Mouse (Mus musculus) granulocyte monocyte progenitor cell, adult 5-6 weeks (primary cell): ENCODE data around the gene Pdzd2. TPM values are rescaled to one million over a fixed set of nuclear protein-coding genes. Genes with fewer than 3 reads are reported as not detected.
A peak's percentile ranks its signal among the peaks of the same experiment; 100 is the strongest.

Experiments used
- ATAC-seq: replicated peaks from 2 replicates; pipeline ENCODE4 v1.8.0; 2016; ENCODE audit warnings: mild to moderate bottlenecking, moderate TSS enrichment, inconsistent platforms; ENCODE audit not compliant: poor library complexity, severe bottlenecking
- total RNA-seq, 2 experiments: library from RNA; stranded (forward) in 1 of 2; stranded (reverse) in 1 of 2; fragments of 200-712, 200-1000 nt in 1 of 2; fragments of >200 nt in 1 of 2; fragmentation: Nextera tagmentation in 1 of 2; gene quantifications; 2 replicates each; pipeline ENCODE4 v1.2.3; 2014 to 2017

Pdzd2 gene
- total RNA-seq, 2 experiments from 2014 or later: 0.13 to 0.15 TPM

DNA sequence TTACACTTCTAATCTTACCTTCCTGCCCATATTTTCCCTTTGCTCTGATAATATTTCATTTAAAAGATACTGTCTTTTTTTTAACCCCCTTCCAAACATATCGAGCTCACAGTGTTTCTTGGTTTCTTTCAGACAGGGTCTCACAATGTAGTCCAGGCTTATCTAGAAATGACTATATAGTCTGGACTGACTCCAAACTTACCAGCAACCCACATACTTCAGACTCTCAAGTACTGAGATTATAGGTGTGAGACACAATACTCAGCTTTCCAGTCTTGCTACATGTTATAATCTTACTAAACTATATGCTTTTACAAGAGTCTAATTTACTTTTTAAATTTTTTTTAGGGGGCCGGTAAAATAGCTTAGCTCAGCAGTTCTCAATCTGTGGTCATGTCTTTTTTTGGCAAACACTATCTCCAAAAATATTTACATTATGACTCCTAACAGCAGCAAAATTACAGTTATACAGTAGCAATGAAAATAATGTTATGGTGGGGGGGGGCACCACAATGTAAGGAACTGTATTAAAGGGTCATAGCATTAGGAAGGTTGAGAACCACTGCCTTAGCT is 61.1 kb downstream of the Pdzd2 start:
- no peak for ATAC-seq

DNA sequence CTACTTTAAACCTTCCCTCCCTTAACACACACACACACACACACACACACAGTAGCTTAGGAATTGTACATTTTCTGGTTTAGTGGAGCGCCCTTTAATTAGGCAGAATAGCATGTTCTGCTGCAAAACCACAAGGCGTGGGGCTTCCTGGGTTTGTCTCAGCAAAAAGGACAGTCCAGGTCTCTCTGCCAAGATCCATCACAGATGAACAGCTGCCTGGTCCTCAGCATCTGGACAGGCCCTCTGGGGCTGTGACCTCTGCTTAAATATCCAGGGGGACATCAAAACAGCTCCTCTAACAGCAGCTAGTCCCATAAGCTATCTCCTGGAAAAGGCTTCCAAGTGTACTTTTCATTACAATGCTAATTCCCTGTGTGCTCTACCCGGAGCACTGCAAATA is 64.4 kb downstream of the Pdzd2 start:
- ATAC-seq: no peak

DNA sequence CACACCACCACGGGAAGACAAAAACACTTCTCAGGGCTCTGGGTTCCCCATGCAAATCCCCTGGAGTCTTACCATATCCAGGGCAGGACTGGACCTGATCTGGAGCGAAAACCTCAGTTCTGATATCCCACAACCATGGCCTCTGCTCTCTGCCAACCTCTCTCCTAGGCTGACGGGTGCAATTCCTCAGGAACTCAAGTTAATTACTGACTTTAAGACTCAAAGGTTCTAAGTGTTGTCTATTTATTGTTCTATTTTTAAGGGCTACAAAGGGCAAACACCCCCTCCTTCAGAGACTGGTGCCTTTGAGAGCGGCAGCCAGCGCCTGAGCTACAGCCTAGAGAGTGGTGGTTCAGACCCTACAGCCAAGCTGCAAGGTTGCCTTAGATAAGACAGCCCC is 65.7 kb downstream of the Pdzd2 start:
- no peak for ATAC-seq

DNA sequence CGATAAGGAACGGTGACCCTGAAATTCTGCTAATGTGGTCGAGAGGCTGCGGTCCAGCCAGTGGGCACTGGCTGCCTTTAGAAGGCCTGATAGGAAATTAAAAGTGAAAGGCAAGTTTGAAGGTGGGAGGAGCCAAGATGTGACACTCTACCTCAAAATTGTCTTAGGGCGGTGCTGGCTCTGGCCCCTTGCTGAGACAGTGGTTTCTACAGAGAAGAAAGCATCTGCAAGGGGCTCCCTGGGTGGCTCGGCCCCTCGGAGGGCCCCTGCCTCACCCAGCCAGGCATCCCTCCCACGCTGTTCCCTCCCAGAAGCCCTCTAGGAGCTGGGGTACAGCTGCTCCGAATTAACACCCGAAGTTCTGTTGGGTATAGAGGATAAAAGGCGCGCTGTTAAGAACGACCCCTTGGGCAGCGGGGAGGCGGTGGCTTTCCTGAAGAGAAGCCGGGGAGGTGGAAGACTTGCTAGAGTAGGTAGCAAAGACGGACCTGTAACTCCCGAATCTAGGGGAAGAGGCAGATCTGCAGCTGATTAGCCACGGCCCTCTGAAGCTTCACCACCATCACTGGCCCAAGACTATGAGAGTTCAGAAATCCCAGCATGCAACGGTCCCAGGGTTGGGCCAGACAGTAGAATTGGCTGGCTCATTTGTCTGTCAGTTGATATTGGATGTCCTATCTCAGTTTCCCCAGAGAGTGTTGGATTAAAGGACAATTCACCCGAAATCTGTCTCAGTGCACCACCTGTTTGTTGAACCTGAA is 71.8 kb downstream of the Pdzd2 start:
- peak; percentile 69 for ATAC-seq

DNA sequence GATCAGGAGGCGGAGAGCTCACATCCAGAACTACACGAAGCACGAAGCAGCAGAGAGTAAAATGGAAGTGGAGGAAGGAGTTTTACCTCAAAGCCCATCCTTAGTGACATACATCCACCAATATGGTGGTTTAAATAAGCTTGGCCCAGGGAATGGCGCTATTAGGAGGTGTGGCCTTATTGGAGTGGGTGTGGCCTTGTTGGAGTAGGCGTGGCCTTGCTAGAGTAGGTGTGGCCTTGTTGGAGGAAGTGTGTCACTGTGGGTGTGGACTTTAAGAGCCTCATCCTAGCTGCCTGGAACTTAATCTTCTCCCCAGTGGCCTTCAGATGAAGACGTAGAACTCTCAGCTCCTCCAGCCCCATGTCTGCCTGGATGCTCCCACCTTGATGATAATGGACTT is 73.8 kb downstream of the Pdzd2 start:
- ATAC-seq: no peak

DNA sequence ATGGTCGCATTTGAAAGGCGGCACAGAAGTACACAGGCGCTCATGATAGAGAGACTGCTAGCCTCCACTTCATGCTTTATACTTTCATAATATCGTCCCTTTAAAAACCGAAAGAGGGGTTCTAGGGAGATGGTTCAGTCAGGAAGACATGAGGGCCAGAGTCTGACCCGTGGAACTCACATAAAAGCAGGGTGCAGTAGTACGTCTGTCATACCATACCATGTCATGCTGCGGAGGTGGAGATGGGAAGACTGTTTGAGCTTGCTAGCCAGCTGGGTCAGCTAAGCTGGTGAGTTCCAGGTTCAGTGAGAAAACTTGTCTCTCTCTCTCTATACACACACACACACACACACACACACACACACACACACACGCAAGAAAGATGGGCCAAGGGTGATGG is 76.4 kb downstream of the Pdzd2 start:
- no peak for ATAC-seq

DNA sequence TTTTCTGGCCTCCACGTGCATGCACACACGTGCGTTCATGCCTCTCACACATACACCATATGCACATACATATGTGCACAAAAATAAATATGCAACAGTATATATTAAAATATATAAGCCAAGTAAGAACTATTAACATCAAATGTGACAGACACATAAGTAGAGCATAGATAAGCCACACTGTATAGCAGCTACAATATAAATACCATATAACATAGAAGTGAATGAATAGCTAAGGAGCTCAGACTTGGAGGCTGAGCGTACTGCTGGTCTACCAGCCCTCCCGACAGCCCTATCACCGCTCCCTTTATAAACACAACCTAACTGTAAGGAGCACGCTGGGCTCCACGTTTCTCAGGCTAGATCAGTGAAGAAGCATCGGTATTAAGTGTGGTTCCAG is 79.4 kb downstream of the Pdzd2 start:
- ATAC-seq: no peak

DNA sequence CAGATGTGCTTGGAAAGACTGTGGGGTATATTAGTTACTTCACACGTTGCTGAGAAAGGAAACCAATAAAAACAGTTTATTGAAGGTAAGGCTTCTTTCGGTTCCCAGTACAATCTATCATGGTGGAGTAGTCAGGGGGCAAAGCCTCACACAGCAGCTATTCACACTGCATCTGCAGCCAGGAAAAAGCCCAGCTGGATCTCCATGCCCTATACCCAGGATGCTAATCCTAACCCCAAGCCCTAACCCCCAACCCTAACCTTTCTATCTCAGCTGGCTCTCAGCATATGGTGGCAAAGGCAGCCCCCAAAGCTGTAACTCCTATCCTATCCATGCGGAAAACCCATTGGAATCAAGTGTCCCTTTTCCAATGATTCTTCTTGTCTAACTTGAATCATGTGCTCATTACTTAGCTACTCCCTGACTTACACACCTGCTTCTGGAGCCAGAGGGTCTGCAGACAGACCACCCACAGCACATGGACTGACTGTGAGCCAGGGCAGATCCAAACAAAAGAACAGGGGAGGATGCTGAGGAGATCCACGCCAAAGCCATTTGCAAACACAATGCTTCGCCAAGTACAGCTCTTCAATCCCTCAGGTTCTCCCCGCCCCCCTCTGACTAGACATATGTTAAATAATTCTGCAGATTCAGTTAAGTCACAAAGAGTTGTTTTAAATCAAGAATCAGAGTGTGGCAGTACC is 83.6 kb downstream of the Pdzd2 start:
- ATAC-seq: no peak

DNA sequence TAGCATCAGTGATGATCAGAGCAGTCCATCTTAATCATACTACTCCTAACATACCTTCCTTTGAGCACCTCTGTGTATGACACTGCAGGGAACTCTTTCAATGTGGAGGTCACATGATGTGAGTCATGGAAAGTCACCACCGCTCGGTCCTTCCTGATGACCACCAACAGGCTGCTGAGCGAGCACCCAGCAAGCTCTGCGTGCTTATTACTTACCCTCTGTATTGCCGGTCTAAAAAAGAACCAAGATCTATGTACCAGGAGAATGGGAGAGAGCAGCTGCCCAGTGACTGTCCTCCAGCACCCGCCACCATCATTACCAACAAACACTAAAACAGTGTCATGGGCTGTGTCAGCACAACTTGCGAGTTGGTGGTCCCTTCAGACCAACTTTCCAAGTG is 84.4 kb downstream of the Pdzd2 start:
- ATAC-seq: no peak

DNA sequence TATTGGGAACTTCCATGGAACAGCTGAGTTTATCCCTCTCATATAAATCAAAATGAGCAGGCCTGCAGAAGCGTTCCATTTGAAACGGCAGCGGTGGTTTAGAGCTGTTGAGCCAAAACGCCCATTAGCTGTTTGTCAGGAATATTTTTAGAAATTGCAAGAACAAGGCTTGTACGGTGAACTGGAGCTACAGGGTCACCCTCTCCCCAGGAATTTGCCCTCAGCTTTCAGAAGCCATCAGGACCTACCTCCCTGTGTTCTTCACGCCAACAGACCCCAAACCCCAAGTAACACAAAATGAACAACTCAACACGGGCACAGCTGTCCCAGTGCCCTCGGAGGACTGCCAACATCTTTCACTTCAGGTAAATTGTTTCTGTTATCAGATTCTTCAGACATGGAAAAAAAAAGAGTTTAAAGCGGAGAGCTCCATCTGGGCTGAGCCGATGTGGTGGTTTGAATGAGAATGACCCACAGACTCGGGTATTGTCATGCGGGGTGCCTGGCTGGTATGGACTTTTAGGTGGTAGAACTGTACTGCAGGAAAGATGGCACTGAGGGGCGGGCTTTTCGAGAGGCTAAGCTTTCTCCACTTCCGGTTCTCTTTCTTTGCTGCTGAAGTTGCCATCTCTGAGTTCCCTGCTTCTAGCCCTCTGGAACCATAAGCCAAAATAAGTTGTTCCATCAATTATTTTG is 87.2 kb downstream of the Pdzd2 start:
- ATAC-seq: no peak

DNA sequence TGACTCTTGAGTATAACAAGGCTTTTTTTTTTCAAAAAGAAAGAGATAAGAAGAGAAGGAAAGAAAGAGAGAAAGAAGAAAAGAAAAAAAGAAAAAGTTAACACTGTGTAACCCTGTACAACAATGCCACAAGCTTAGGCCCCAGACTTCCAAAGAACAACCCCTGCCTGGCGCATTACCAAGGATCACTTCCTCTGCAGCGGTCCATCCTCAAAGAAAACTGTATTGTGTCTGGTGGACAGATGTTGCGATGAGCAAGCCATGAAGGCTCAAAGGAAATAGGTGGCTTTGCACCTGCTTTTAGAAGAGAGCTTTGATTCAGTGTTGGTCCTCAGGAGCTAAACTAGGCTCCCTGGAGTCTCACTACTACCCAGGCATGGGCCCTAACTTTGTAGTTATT is 89.5 kb downstream of the Pdzd2 start:
- peak; percentile 27; the same call in 1 of the 2 replicates for ATAC-seq

DNA sequence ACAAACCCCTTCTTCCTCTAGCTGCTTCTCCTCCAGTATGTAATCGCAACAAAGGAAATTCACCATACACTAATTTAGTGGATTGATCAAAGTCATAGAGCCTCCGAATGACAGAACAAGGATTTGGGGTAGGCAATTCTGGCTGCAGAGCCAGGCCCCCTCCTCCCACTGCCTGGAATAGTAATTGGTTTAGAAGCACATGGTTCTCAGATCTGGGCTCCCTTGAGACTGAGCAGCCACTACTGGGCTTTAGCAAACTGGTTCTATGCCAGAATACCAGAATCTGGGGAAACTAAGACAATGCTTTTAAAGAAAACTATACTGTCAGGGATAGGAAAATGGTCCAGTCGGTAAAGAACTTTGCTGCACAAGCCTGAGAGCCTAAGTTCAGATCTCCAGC is 90.0 kb downstream of the Pdzd2 start:
- ATAC-seq: no peak

DNA sequence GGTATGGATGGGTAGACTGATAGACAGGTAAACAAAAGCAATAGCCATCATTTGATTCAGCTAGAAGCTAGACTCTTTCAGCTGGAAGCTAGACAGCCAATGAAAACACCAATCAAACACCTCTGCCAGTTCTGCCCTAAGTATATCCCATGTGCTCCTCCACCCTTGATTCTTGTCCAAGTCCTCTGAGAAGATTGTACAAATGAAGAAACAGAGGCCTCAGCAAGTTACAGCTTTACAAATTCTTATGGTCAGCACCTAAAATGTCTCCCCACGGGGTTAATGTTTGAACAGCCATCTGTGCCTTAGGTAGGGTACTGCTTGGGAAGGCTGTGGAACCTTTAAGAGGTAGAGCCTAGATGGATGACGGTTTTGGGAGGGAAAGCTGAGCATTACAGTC is 90.6 kb downstream of the Pdzd2 start:
- ATAC-seq: no peak

DNA sequence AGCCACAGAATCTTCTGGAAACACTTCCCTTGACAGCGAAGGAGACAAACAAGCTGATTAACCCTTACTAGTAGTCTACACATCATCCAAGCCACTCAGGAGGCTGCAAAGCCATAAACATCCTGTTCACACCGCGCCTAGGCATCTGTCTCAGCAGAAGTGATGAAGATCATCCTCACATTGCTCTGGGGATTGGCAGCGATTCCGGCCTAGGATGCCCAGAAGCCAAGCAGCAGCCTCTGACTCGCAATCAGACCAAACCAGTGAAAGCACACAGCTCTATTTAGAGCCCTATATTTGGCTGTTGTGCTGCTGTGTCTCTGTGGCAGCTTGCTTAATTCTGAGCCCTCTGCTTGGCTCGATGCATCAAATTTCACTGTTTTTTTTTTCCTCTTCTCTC is 99.0 kb downstream of the Pdzd2 start:
- ATAC-seq: no peak

DNA sequence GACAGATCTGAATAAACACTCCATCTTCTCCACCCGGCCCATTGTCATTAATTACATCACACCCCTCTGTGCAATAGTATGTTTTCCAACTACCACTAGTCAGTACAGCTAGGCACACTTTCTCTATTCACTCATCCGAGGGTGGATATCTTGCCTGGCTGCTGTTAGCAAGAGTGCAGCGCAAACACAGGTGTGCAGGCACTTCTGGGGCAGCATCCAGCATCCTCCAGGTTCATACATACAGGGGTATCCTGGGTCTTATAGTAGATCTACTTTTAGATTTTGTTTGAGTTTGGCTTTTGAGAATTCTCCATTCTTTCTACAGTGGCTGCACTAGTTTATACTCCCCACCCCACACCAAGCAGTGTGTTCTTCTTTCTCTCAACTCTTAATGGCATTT is 99.9 kb downstream of the Pdzd2 start:
- ATAC-seq: no peak

DNA sequence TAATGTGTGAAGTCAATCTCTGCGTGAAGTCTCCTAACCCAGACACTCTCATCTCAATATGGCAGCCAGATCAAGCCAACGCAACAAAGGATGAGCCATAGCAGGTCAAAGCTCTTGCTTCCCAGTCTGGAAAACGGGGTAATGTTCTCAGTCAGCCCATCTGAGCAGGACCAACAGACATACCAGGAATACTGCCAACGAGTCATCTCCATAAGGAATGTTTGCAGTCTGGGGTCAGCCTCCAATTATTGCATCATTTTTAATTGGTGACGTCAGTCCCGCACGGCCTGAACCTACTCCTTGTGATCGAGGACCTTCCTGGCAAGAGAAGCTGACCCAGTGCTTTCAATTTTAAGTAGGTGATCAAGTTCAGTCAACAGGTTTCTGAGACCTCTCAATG is 100.5 kb downstream of the Pdzd2 start:
- ATAC-seq: no peak

DNA sequence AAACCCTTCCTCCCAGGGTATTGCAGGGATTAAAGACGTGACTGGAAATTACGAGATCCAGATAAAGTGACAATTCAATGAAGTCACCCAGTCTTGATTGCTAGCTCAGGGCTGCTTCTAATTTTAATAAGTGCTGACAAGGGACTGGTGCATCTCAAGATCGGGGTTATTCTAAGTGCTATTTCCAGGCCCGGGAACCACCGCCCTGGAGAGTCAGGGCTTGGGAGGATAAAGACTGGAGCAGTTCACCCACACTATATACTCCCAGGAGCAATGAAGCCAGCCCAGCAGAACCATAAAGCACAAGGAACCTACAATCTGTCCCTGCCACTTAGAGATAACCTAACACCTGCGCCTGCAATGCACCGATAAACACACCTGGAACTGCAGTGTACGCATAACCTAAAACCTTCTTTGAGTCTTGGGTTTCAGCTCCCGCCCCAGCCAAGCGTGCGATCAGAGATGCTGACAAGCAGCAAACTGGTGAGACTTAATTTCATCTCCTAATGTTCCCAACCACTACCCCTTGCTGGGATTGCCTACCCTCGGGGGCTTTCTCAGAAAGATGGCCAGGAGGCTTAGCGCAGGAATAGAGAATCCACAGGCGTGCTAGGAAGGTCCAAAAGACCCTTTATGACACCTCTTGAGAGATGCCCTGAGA is 101.2 kb downstream of the Pdzd2 start:
- ATAC-seq: no peak

DNA sequence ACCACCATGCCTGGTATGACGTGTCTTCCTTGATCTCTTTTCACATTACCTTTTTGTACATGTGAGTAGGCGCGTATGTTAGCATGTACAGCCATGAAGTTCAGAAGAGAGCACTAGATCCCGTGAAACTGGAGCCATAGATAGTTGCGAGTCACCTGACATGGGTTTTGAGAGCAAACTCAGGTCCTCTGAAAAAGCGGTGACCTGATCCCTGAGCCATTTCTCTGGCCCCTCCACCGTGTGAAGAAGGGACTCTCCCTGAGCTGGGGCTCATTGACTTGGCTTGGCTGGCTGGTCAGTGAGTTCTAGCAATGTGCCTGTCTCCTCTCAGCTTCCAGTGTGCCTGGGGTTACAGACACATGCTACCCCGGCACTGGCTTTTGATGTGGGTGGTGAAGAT is 102.2 kb downstream of the Pdzd2 start:
- ATAC-seq: no peak

DNA sequence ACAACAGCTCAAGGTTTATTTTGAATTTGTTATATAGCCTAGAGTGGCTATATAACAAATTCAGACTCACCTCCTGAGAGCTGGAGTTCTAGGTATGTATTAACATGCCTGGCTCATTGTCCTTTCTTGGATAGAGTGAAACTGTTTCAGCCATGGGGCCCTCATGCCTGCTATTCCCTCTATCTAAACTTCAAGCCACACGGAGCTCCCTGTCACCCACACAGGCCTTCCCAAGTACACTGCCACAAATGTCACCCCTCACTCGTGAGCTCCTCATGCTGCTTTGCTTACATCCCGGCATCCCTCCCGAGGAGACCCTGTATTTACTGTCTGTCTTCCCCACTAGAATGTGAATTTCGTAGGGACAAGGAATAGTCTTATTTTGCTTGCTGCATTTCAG is 103.3 kb downstream of the Pdzd2 start:
- ATAC-seq: no peak

DNA sequence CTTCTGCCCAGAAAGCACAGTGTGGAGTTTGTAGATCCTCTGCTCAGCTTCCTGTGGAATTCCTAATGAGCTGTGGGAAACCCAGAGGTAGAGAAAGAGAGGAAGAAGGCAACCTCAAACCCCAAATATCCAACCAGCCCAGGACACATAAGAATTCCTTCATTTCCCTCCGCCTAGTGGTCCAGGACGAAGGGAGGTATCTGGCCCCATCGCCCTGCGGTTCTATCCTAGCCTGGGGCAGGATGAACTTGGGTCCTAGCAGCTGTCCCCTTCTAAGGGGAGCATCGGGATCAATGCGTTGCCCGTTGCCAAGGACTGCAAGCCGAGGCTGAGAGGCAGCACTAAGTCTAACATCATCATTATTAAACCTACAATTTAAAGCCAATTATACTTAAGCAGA is 104.8 kb downstream of the Pdzd2 start:
- ATAC-seq: no peak

DNA sequence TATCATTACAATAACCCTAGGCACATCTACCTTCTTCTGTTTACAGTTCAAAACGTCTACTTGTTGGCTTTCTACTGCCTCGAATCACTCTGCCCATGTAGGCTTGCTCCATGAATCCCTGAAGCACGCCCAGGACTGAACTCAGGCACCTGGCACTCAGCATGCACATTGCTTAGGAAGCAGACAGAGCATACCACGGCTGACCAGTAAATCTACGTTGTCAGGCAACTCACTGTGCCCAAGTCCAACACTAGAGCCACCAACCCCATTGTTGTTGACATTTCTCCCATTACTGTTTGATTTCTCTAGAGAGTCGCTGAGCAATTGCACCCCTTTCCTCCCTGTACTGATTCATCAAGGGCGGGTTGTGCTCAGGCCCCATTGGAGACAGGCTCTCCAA is 110.6 kb downstream of the Pdzd2 start:
- no peak for ATAC-seq
